Mouse (Mus musculus) liver, embryonic 14.5 days (tissue): ENCODE measurements at regions not wholly inside any gene's neighbourhood (a gene's known extent, or its start where the extent isn't known, plus 50 kb on each side); places are given as distances from the start of the nearest gene placed in this dataset.

Experiments used
- CTCF ChIP-seq: IDR thresholded peaks from 2 replicates; pipeline ENCODE4 v1.5.1; 2016; ENCODE audit warnings: antibody characterized with exemption, low read depth, control low read depth
- EP300 ChIP-seq: IDR thresholded peaks from 2 replicates; pipeline ENCODE4 v1.6.1; 2016; ENCODE audit warnings: antibody characterized with exemption, low read depth

GRCm38 (mm10) chr13:5373191-5373590 is 488.1 kb upstream of the Klf6 start:
- no peak for TF ChIP-seq CTCF
- no peak for TF ChIP-seq EP300
